Mouse (Mus musculus): Measurements from ENCODE around the gene Meox1.
A peak's percentile ranks its signal among the peaks of the same experiment; 100 is the strongest.

The Meox1 gene

DNA sequence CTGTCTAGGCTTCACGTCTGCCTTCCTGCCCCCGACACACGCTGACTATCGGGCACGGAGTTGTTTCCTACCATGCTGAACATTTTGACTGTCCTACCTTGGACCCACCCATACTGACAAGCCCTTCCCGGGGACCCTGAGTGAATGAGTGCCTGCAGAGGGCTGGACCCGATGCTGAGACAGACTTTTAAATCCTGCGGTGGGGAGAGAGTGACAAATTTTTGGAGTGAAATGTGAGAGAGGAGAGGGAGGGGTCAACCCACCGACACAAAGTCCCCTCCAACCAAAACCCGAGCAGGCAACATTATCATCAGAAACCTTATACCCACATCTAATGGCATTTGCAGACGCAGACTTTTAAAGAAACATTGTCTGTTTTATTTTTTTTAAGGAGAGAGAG lies at the start of gene Meox1:
Meox1 (minus strand) TSS at position 171 of the 400 bp plus-strand sequence.
- DNase-seq (ENCODE audit: low read depth, low spot score) = peak; percentile 81

DNA sequence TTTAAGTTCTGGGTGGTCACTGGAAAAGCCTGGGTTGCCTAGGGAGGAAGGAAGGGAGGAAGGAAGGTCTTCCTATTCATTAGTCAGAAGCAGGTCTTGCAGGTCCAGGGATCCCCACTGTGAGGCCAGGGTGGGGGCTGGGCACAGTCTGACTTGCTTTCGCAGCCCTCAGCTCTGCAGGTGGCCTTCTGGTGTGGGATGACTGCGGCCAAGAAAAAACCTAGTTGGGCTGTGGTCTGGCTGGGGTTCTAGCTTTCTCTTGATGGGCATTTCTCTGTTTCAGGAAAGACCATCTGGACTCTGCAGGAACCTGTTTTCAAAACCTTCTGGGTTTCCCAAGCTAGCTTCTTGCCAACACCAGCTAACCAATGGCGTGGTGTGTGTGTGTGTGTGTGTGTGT lies 48.9 kb upstream of the Meox1 start:
- DNase-seq (ENCODE audit: low read depth, low spot score) = no peak

DNA sequence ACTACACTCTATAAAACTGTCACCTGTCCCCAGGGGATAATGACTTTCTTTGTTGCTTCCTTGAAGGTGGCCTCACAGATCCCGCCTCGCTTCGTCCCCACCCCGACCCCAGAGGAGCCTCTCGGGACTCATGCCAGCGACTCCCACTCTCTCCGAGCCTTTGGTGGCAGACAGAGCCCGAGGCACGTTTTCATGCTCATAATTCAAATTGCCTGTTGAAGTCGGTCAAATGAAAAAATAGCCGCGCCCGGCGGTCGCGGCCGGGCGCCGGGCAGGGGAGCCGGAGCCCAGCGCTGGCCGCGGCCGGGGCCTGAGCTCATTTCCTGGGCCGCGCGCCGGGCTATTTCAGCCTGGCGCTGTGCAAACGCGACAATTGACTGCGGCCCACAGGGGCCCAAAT lies 42.9 kb upstream of the Meox1 start:
- peak; percentile 27 for DNase-seq (ENCODE audit: low read depth, low spot score)

DNA sequence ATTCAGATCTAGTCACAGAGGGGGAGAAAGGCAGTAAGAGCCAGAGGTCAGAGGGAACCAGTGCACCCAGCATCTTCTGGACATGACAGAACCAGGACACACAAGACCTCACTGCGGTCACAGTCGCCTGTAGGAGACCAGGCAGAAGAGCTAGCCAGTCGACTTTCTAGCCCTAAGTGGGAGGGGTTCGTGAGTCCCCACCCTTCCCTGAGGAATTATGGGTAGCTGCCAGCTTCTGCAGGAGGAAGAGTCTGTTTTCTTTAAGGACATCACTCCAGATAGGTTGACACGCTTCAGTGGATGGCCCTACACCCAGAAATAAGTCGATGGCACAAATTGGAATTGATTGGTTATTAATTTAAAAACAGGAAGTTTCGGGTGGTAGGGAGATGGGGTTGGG lies 42.2 kb upstream of the Meox1 start:
- DNase-seq (ENCODE audit: low read depth, low spot score) = no peak

DNA sequence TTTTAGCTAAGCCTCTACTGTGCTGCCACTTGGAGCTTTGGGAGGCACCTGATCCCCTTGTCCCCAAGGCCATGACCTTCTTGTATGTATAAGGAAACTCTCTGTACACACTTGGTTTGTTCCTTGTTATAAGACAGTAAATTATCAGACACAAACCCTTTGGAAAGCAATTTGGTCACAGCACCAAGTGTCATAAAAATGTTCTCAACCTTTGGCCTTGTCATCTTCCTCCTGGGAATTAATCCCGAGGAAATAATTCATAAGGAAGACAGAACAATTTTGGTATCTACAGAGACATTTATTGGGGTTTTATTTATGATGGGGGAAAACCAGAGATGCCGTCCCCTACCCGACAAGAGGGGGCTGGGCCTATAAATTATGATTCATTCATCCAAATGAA lies 41.6 kb upstream of the Meox1 start:
- DNase-seq (ENCODE audit: low read depth, low spot score) = no peak

DNA sequence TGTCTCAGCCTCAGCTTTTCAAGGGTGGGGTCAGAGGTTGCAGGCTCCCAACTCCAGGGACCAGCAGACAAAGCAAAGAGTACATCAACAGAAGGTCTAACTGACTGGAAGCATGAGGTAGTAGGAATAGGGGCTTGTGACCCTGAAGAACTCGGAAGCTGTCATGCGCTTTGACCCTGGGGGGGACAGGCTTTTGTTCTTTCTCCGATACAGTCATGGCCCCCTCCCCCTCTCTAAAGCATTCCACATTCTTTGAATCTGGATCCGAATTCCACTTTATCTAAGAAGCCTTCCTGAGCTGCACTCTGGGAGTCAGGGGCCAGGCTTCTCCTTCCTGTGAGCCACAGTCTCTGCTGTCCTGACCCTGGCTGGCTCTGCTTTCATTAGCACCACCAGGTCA lies 37.8 kb upstream of the Meox1 start:
- no peak for DNase-seq (ENCODE audit: low read depth, low spot score)

DNA sequence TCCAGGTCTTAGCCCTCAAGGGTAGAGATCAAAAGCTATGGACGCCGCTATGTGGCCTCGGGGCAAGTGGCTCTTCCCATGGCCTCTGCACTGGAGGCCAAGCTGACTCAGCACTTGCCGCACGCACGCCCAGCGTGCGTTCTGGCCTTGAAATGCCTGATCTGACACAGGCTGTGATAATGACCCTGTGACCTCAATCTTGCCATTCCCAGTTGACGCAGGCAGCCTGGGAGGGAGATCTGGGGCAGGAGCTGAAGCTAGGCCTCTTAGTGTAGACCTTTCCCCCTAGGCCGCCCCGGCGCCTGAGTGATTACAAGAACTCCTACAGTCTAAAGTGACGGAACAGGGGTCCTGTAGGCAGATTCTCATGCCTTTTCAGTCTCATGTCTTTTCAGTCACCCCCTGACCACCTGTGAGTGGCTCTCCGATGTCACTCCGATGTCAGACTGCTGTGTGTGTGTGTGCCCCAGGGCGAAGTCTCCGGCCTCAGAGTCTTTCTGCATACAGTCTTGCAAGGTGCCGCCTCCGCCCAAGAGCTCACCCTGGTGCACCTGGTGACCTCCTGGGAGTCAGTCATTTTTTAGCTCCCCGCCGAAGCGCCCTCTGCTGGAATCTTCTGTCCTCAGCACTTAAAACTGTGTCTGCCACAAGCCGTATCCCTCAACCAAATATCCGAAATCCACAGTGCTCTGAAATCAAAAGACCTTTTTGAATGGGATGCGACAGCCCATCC lies 34.0 kb upstream of the Meox1 start:
- DNase-seq (ENCODE audit: low read depth, low spot score) = peak; percentile 35

DNA sequence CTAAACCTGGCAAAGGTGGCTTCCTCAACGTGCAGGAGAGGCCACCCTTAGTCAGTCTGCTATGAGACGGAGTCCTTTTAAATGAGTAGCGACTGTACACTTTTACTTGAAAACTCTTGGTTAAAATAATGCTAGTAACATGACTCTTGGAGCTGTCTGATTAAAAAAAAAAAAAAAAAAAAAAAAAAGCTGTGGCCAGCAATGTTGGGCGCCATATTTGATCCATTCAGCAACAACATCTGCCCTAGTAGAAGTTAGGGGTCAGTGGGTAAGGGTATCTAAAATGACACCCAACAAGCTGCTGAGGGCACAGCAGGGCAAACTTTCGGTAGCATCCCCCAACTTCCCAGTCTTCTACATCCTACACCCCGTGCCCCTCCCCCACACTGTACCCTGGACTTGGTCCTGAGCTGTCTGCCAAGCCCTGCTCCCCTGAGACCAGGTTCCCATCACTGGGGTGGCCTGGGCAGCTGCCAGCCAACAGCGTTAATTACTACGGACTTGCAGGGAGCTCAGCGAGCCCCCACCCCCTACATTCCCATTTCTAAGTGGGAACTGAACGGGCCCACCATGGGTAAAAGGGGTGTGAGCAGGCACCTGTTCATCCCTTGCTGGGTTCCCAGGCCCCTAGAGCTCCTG lies 32.9 kb upstream of the Meox1 start:
- no peak for DNase-seq (ENCODE audit: low read depth, low spot score)

DNA sequence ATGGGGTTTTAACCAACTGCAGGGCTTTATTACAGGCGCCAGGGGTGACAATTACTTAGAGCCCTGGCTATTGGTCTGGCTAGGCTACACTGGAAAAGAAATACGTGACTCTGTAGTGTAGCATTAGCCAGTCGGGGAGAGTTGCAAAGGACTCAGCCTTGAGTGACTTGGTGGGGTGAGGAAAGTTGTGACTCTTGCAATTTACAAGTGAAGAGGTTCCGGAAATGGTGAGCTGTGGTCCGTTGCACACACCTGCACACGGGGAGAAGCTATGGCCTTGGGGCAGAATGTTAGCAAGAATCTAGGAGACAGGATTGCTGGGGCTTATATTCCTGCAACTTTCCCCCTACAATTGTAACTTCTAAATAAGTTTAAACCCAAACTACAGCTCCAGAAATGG lies 31.5 kb upstream of the Meox1 start:
- no peak for DNase-seq (ENCODE audit: low read depth, low spot score)

DNA sequence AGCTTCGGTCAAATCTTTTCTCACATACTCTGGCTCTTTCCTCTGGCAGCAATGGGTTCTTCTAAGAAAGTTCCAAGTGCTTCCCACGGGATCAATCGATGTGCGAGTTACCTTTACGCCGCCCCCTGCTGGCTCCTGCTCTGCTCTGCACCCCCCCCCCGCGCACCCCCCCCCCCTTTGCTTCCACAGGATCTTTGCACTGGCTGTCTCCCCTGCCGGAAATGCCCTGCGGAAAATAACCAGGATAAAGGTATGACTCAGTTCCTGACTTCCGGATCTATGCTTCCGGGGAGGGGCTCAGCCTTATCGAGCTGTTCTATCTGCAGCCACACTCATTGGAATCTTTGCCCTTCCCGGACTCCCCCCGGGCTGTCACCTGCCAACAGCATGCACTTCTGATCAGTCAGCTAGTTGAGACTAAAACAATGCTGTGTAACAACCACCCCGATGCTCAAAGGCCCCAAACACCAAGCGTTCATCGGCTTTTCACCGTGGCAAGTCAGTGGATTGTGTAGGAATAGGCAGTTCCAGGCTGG lies 30.3 kb upstream of the Meox1 start:
- no peak for DNase-seq (ENCODE audit: low read depth, low spot score)

DNA sequence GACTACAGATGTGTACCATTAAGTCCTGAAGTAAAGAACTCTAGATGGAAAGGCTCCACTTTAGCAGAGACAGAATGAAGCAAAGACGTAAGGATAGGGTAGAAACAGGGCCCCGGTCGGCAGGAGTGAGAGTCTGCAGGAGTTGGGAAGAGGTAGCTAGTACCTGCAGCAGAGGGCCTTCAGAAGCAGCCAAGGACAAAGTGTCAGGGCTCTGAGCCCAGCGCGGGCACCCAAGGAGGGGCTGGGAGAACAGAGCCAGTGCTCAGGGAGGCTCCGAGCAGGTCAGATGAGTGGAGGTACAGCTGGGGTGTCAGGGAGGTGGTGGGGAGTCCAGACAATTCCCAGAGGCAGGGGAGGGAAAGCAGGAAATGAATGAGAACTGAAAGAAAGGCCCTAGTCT lies 29.8 kb upstream of the Meox1 start:
- no peak for DNase-seq (ENCODE audit: low read depth, low spot score)

DNA sequence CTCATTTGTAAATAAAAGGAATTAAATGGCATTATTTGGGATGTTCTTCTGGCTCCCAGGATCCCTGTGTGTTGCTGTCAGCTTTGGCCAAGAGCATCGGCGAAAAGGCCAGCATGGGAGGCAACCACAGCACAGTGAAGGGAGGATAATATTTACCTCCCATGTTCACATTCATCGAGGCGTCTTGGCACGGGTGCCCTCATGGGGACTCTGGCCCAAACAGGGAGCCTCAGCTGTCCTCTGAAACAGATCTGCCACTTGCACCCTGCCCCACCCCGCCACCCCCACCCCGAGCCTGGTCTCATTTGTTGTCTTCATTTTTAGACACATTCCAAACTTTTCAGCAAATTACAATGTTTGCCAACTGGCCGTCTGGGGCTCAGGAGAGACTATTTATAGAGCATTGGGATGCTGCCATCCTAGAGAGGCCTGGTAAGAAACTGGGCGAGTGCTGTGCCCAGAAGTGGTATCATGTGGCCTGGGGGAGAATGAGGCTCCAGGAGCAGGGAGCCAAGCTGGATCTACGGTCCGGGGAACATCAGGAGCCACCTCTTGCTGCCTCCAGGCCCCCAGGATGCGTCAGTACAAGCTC lies 27.3 kb upstream of the Meox1 start:
- no peak for DNase-seq (ENCODE audit: low read depth, low spot score)

DNA sequence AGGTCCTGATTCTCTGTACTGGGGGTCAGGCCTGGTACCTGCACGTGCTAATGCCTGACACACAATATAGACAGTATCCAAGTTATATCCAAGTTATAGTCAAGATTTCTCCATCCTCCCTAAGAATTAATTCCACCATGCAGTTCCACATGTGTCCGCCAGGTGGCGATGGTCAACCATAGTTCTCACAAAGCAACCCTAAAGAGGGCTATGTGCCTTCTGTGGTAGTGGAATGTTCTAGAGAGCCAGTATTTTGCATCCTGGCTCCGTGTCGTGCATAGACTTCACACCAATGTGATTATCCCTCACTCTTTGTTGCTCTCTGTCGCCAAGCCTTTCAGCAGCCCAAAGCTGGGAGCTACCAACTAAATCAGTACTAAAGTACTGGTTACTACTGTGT lies 25.5 kb upstream of the Meox1 start:
- peak; percentile 84 for DNase-seq (ENCODE audit: low read depth, low spot score)

DNA sequence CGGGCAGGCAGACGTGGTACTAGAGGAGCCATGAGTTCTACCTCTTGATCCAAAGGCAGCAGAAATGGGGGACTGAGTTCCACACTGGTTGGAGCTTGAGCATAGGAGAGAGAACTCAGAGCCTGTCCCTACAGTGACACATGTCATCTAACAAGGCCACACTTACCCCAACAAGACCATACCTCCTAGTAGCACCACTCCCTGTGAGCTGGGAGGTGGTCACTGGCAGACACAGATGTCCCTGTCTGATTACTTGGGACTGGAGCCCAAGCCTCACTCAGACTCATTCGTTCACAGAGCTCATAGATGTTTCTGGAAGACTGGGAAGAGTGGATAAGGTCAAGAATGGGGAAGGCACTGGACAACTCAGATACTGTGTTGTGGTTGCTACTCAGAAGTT lies 24.4 kb upstream of the Meox1 start:
- DNase-seq (ENCODE audit: low read depth, low spot score) = no peak

DNA sequence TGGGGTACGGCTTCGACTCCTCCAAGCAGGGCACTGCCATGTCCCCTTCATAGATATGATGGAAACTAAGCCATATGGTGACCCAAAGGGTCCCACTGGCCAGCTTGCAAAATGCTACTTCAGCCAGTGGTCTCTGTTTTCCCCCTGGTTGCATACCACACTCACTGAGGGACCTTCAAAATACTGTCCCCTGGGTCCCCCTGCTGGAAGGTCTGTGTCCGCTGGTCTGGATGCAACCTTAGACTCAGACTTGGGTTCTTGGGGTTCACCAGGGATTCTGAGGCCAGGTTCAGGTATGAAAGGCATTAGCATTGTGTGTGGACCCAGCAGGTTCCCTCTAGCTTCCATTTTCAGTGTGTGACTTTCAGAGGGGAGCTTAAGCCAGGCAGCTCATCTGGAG lies 22.6 kb upstream of the Meox1 start:
- no peak for DNase-seq (ENCODE audit: low read depth, low spot score)

DNA sequence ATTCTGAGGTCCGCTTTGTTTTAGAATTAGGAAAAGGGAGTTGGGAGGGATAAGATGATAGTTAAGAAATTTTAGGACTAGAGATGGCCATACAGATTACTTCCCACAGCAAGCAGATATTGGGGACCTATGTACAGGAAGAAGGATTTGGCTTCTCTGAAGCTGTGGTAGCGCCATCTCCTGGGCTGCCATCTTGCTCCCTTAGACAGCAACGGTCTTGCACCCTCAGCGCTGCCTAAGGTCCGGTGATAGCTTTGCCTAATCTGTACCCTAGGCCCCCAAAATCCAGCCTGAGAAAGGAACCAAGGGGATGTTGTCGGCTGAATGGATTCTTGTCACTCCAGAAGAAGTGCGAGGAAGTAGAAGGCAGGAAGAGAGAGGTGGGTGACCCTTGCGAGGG lies 19.4 kb upstream of the Meox1 start:
- DNase-seq (ENCODE audit: low read depth, low spot score) = no peak

DNA sequence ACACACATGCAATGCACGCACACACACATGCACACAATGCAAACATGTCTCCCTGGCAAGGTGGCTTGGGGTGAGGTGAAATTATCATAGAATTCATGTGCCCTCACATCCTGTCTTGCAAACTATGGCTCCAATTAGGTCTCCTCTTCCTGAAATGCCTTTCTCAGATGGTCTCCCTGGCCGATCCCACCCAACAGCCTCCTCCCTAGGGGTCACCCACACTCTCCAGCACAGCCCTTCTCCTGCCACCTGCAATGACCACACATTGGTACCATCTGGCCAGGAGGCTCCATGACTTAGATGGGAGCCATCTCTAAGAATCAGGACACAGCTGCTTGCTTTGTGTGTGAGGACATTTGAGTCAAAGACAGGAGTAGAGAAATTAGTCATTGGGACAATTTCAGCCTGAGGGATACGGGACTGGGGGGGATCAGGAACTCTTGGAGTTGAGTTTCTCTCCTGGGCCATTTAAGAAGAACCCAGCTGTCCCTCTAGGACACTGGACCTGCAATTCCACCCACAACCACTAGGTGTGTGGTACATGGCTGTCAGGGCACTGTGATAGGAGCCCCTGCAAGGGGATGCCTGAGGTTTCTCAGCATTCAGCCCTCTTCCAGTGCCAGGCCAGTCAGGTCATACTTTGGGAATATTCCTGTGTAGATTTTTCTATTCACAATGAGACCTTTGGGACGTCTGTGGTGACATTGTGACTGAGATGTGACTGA lies 17.8 kb upstream of the Meox1 start:
- no peak for DNase-seq (ENCODE audit: low read depth, low spot score)

DNA sequence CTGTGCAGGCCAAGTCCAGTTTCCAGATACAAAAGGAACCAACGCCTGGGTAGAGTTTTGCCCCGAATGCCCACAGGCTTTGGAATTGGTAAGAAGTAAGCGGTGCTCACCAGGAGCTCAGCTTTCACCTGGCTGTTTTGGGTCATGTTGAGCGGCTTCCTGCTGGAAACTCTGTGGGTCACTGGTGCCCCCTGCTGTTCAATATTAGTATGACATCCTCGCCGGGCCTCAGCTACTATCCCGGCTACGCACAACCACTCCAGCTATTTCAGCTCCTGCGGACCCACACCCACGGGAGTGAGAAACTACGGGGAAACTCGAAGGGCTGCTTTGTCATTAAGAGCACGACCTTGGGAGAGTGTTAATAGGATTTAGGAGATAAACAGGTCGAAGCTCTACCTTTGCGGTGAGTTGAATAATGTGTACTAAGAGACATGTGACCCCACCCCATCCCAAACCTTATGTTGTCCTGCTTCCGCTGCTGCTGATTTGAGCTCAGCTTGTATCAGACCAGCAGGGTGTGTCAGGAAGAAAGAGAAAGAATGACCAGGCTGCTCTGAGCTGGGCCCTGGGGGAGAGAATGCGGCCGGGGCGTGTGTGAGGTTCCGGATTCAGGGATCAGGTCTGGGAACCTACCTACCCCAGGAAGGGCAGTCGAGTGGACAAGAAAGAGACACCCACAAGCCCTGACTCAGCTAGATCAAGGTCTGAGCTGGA lies 16.2 kb upstream of the Meox1 start:
- DNase-seq (ENCODE audit: low read depth, low spot score) = peak; percentile 90

DNA sequence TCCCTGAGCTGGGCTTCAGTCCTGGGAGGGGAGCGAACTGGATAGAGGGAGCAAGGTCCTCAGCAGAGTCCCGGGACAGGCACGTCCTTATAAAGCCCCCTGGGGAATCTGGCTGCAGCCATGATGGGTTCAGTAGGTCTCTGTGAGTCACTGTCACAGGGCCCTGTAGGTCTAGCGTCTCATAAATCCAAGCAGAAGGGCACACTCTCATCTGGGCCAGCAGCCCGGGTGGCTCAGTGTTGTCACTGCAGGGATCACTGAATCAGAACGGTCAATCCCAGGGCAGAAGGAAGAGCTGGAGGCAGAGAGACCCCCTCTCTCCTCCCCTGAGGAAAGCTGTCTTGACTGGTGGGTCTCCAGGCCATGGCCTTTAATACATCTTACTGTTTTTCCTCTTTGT lies 14.6 kb upstream of the Meox1 start:
- no peak for DNase-seq (ENCODE audit: low read depth, low spot score)

DNA sequence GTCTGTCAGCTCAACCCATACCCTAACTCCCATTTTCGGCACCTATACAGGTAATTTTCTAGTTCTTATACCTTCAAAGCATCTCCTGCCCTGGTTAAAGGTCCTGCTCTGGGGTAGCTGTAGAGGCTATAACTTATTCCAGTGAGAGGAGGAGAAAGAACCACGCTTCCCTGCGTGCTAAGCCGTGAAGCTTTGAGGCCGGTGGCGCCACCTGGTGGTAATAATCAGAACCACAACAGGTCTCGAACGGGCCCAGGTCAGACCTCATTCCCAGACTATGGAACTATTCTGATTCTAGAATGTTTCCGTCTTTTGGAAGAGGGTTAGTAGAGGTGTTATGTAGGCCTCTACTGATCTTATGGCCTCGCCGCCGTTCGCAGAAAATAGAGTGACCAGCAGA lies 10.9 kb upstream of the Meox1 start:
- peak; percentile 78 for DNase-seq (ENCODE audit: low read depth, low spot score)

DNA sequence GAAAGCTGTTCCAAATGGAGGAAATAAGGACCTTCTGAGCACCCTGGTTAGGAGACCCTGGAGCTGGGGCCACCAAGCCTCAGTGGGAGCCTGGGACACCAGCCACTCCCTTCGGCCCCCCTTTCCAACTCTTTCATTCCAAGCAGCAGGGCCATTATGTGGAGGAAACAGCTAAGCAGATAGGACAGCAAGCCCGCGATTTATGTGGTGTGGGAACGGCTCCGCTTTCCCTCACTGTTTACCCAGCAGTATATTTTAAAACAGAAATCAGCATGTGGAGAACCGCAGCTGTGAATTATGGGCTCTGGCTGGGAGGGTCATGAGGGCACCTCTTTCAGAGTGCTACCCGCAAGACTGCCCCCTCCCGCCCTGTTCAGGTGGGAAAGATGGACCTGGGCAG lies 7.1 kb upstream of the Meox1 start:
- peak; percentile 62 for DNase-seq (ENCODE audit: low read depth, low spot score)

DNA sequence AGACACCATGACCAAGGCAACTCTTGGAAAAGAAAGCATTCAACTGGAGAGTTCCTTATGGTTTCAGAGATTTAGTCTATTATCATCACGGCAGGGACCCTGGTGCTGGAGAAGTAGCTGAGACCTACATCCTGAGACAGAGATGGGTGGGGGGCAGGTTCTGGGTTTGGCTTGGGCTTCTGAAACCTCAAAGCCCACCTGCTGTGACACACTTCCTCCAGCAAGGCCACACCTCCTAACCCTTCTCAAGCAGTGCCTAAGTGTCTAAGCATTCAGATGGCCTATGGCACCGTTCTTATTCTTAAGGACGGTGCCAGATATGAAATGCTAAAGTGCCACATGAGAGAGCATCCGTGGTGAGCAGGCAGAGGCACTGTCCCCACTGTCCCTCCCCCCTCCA lies 4.2 kb upstream of the Meox1 start:
- no peak for DNase-seq (ENCODE audit: low read depth, low spot score)

Data from forelimb bud, embryonic 11.5 days (tissue).